Mouse (Mus musculus) ES-E14 (cell line): ENCODE results near the gene Nr2f2.

Experiments
- CHD2 ChIP-seq: IDR thresholded peaks from 2 replicates; pipeline ENCODE4 v1.6.1; 2014; ENCODE audit warnings: mild to moderate bottlenecking, low read depth, low read length, inconsistent platforms
- HCFC1 ChIP-seq: IDR thresholded peaks from 2 replicates; pipeline ENCODE4 v1.6.1; 2012; ENCODE audit warnings: low read length, inconsistent platforms, borderline replicate concordance; ENCODE audit not compliant: insufficient read depth
- MAFK ChIP-seq: IDR thresholded peaks from 2 replicates; pipeline ENCODE4 v1.6.1; 2014; ENCODE audit warnings: mild to moderate bottlenecking, low read depth, low read length, inconsistent platforms; ENCODE audit not compliant: insufficient read depth
- ZC3H11A ChIP-seq: IDR thresholded peaks from 2 replicates; pipeline ENCODE4 v1.6.1; 2012; ENCODE audit warnings: low read depth, mild to moderate bottlenecking, inconsistent platforms, low read length, borderline replicate concordance
- ZNF384 ChIP-seq: IDR thresholded peaks from 2 replicates; pipeline ENCODE4 v1.6.1; 2012; ENCODE audit warnings: low read depth, low read length, inconsistent platforms

DNA sequence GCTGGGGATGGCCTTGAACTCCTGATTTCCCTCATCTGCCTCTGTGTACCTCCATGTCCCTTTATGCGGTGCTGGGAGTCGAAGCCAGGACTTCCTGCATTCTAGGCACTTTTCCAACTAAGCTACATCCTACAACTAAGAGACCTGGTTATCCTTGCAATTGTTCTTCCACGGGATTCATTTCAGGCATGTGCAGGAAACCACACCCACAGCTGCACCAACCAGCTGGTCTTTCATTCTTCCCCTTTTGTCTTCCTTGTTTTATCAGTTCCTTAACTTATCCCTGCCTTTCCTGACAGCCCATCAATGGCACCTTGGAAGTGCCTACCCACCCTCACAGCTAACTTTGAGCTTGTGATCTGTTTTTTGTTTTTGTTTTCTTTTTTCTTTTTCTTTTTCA is 42.3 kb upstream of the Nr2f2 start:
- no peak for TF ChIP-seq CHD2
- TF ChIP-seq HCFC1: no peak
- TF ChIP-seq MAFK: no peak
- TF ChIP-seq ZNF384: no peak
- TF ChIP-seq ZC3H11A: no peak
